Mouse (Mus musculus) embryonic stem cell, embryonic (primary cell): Measurements from ENCODE around the gene Olfr1137.

Source experiments
- CTCF ChIA-PET, 4 experiments: fragments of 300-600 bp in 2 of 4; fragments of 350-600 bp in 2 of 4; sonication (Branson Sonifier 250); formaldehyde crosslinking; loops; one replicate each; lab custom pipeline; 2022; ENCODE audit warnings: inconsistent platforms in 2 of 4; lab: Charles Lee
- POLR2A ChIA-PET, 4 experiments: fragments of 300-600 bp in 2 of 4; fragments of 350-600 bp in 2 of 4; sonication (Branson Sonifier 250); formaldehyde crosslinking; loops; one replicate each; lab custom pipeline; 2022; ENCODE audit warnings: antibody characterized with exemption in 4 of 4, inconsistent platforms in 1 of 4; lab: Charles Lee

Gene Olfr1137

DNA sequence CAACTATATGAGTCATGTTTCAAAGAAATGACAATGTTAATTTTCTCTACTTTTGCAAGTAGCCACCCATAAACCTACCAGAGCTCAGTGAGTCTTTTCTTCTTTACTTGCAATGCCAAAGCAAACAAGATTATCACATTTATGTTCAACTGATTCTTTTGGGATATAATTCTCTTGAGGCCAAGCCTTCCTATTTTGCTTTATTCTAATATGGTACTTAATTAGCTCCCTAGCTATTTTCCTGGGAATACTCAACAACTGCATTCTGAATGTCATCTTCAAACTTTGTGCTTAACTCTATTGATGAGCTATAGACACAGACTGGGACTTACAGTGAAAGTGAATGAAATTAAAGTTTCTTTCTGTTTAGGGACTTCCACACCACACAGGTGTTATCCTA lies at the start of gene Olfr1137:
Olfr1137 (minus strand) TSS at position 101 of the 400 bp plus-strand sequence.
- ChIA-PET CTCF (no interaction called here), POLR2A (no interaction called here)

DNA sequence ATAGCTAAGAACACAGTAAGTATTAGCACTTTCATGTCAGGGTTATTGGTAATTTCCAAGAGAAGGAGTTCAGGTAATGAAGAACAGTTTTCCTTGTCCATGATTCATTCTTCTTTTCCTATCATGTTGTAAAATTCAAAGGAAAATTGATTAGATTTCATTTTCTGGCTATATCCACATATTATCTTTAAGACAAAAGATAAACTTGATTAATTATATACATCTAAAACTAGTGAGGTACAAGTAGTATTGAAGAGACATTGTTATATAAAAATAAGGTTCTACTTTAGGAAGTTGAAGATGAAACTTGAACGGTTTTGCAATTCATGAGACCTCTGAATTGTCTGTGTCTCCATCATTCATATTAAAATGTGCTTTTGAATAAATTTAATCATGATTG lies 40.9 kb upstream of the Olfr1137 start, which contains the start of gene Olfr1141:
Olfr1141 (minus strand) TSS at position 101 of the 400 bp plus-strand sequence.
- ChIA-PET POLR2A (no interaction called here), CTCF (no interaction called here)

DNA sequence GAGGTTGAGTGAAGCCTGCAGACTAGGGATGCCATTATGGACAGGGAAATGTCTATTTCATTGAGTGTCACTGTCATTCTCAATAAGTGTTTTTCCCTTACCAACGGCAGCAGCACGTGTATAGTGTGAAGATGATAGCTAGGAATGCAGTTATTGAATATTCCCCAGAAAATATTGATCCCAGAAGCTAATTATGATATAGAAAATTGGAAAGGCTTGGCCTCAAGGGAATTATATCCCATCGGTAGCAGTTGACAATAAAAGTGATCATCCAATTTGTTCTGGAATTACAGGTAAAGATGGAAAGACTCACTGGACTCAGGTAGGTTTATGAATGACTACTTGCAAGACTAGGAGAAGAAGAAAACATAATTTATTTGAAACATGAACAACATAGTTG lies 30.5 kb upstream of the Olfr1137 start, which contains the start of gene Olfr1140:
Olfr1140 (plus strand) TSS at position 301 of the 400 bp plus-strand sequence.
- ChIA-PET POLR2A (no interaction called here), CTCF (no interaction called here)

DNA sequence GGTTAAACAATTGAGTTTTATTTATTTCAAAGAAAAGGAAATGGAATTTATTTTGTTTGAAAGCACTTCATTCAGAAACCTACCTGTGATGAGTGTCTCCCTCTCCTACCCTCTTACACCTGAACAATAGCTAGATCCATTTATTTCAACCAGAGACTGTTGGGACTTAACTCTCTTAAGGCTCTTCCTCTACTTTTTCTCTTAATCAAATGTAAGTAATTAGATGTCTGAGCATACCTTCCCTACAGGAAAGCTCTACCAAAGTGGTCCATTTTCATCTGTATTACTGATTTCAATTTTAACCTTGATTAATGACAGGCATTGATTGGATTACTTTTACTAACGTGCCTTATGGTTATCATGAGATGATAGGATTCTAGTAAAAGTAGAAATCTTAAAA lies 26.9 kb upstream of the Olfr1137 start, which contains the start of gene Olfr1138:
Olfr1138 (minus strand) TSS at position 101 of the 400 bp plus-strand sequence.
- CTCF ChIA-PET = no interaction called here
- POLR2A ChIA-PET = no interaction called here

DNA sequence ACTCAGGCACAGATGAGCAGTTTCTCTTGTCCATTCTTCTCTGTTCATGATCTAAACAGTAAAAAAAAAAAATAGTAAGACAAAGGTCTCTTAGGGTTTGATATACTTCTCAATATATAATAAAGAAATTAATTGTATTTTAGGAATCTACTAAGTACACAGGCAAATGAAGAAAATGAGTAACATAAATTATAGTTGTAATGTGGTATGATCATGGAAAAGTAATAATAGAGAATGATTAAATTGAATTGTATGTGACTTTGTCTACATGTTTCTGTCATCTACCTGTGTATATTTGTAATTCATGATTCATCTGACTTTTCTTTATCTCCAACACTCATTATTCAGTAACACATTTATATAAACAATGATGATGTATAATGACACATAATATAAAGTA lies 19.1 kb downstream of the Olfr1137 start, which contains the start of gene Olfr1136:
Olfr1136 (minus strand) TSS at position 101 of the 400 bp plus-strand sequence.
- POLR2A ChIA-PET = no interaction called here
- CTCF ChIA-PET = no interaction called here

DNA sequence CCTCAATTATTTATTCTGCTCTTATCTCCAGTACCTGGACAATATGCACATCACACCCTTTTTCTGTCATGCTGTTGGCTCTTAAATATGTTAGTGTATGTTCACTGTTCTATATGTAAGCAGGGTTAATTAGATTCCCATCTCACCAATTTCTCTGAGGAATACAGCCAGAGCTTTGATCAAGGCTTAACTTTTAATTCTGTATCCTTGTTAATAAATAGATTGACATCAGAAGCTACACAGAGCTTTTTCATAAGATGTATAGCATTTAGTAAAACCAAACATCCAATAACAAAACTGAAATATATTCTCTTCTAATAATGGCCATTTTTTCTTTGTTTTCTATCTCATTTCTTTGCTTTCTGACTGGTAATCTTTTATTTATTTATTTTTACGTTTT lies 39.4 kb downstream of the Olfr1137 start, which contains the start of gene Olfr1135:
Olfr1135 (minus strand) TSS at position 101 of the 400 bp plus-strand sequence.
- ChIA-PET CTCF (no interaction called here), POLR2A (no interaction called here)
